In the genomic region with DNA sequence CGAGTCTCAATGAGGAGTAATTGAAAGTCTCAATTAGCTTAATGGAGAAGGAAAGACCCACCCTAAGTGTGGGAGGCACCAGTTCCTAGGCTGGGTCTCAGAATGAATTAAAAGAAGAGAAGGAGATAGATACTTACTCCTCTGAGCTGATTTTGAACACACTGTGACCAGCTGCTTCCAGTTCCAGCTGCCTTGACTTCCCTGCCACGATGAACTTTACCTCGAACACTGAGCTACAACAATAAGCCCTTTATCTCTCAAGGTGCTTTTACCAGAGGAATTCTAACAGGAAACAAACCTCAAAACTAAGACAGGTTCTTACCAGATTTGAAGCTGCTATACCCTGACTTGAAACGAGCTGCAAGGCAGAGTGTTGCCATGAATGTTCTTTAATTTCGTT, we compare ENCODE assay signal across 19 mouse cellular contexts.
"Had no signal": no experiment of that assay in that cellular context is flagged by ENCODE, and none has a peak within 500 bp of the region (broad histone marks: within the 10 kb centered on the region; RNA-seq: fewer than 3 reads in every experiment).

No protein-coding gene starts in this region.

- ATAC-seq: midbrain, embryonic 16.5 days had no signal

- H3K36me3 ChIP-seq: midbrain, embryonic 10.5 days; midbrain, embryonic 12.5 days; neural tube, embryonic 13.5 days; neural tube, embryonic 15.5 days had no signal

- H3K9me3 ChIP-seq: midbrain, embryonic 10.5 days; midbrain, embryonic 12.5 days; neural tube, embryonic 13.5 days; neural tube, embryonic 15.5 days had no signal

- H3K27me3 ChIP-seq: midbrain, embryonic 12.5 days; neural tube, embryonic 13.5 days; neural tube, embryonic 15.5 days had no signal

- H3K4me1 ChIP-seq: midbrain, embryonic 10.5 days; midbrain, embryonic 12.5 days; neural tube, embryonic 13.5 days; neural tube, embryonic 15.5 days had no signal

- H3K9ac ChIP-seq: lung, embryonic 14.5 days; midbrain, embryonic 12.5 days; neural tube, embryonic 13.5 days; neural tube, embryonic 15.5 days had no signal

- H3K4me3 ChIP-seq: midbrain, embryonic 10.5 days; midbrain, embryonic 12.5 days; myocyte; neural tube, embryonic 13.5 days; neural tube, embryonic 15.5 days had no signal

- H3K27ac ChIP-seq: midbrain, embryonic 10.5 days; midbrain, embryonic 12.5 days; neural tube, embryonic 13.5 days; neural tube, embryonic 15.5 days had no signal

- DNase-seq: lung, adult 18-20 months; lung, embryonic 14.5 days; lung, postnatal 10 days; lung, postnatal 4 days; midbrain, embryonic 14.5 days; retina, postnatal 1 day; right cerebral cortex, adult 18-20 months; right cerebral cortex, postnatal 25 days; right cerebral cortex, postnatal 4 days; spleen, adult 18-20 months; thymus, adult 18-20 months; thymus, postnatal 14 days; thymus, postnatal 36 days had no signal

- H3K4me2 ChIP-seq: lung, embryonic 14.5 days; midbrain, embryonic 12.5 days; neural tube, embryonic 13.5 days; neural tube, embryonic 15.5 days had no signal
